Mouse (Mus musculus) embryonic facial prominence, embryonic 11.5 days (tissue): Measurements from ENCODE around the gene Dram2. TPM values are rescaled to one million over a fixed set of nuclear protein-coding genes. Genes with fewer than 3 reads are reported as not detected.

Experiments used
- ATAC-seq: fragments of 200-750 bp; cut with Nextera tagmentation; replicated peaks from 2 replicates; pipeline ENCODE4 v1.8.0; 2017; ENCODE audit warnings: low read depth; ENCODE audit not compliant: insufficient number of reproducible peaks, low FRiP score, low TSS enrichment
- DNase-seq: peaks from one replicate; pipeline ENCODE4 v3.0.0-alpha.2; 2015; ENCODE audit warnings: low spot score
- H3K27ac ChIP-seq: fragments of 300-500 bp; sonication (generic); replicated peaks from 2 replicates; pipeline ENCODE4 v1.5.1; 2014; ENCODE audit warnings: mild to moderate bottlenecking, low read depth, low read length, control low read depth
- H3K27me3 ChIP-seq: fragments of 300-500 bp; sonication (generic); 2 replicates; pipeline ENCODE4 v1.6.1; 2014; ENCODE audit warnings: mild to moderate bottlenecking, low read length, moderate library complexity, mixed read lengths; ENCODE audit not compliant: control insufficient read depth, insufficient read depth
- H3K36me3 ChIP-seq: fragments of 300-500 bp; sonication (generic); replicated peaks from 2 replicates; pipeline ENCODE4 v1.6.1; 2014; ENCODE audit warnings: low read depth, mild to moderate bottlenecking, low read length, moderate library complexity, mixed read lengths; ENCODE audit not compliant: control insufficient read depth, insufficient read depth
- H3K4me1 ChIP-seq: fragments of 300-500 bp; sonication (generic); 2 replicates; pipeline ENCODE4 v1.6.1; 2014; ENCODE audit warnings: low read length, mixed read lengths; ENCODE audit not compliant: control insufficient read depth, insufficient read depth
- H3K4me2 ChIP-seq: fragments of 300-500 bp; sonication (generic); 2 replicates; pipeline ENCODE4 v1.6.1; 2014; ENCODE audit warnings: low read depth, mild to moderate bottlenecking, control low read depth, low read length, moderate library complexity
- H3K4me3 ChIP-seq: fragments of 300-500 bp; sonication (generic); 2 replicates; pipeline ENCODE4 v1.5.1; 2014; ENCODE audit warnings: low read depth, low read length, control low read depth
- H3K9ac ChIP-seq: fragments of 300-500 bp; sonication (generic); replicated peaks from 2 replicates; pipeline ENCODE4 v1.6.1; 2014; ENCODE audit warnings: mild to moderate bottlenecking, control low read depth, low read length
- H3K9me3 ChIP-seq: fragments of 300-500 bp; sonication (generic); replicated peaks from 2 replicates; pipeline ENCODE4 v1.6.1; 2016; ENCODE audit warnings: mild to moderate bottlenecking, low read length, inconsistent platforms, mixed read lengths; ENCODE audit not compliant: control insufficient read depth
- WGBS: fragments of 180-500 bp; shearing (Covaris S2); extraction: QIAGEN DNeasy Blood & Tissue Kit; methylation state at CpG from one replicate; pipeline ENCODE4 v1.1.7; 2014; 5-methylcytosine and 5-hydroxymethylcytosine counted together
- polyA plus RNA-seq: library from polyadenylated mRNA; unstranded; fragments of >200 nt; fragmentation: Nextera tagmentation; extraction: Ambion mirVana; gene quantifications from 2 replicates; pipeline ENCODE4 v1.2.1, GENCODE M21; 2014

Dram2 gene
- polyA plus RNA-seq, 1 experiment from 2014 or later, result 40.3 TPM

- H3K27me3 ChIP-seq, result no peaks in the 10 kb centered on the region
- 90% methylated on average over 2 of the region's 2 CpGs for WGBS
- no peak overlapping the region for H3K27ac ChIP-seq
- no peak overlapping the region for H3K4me2 ChIP-seq
- ATAC-seq (no peak), DNase-seq (no peak)
- no peak overlapping the region for H3K4me3 ChIP-seq
- no peaks in the 10 kb centered on the region for H3K9me3 ChIP-seq
- H3K9ac ChIP-seq, result no peak overlapping the region
- H3K36me3 ChIP-seq, result no peaks in the 10 kb centered on the region
- no peaks in the 10 kb centered on the region for H3K4me1 ChIP-seq
Measured at GRCm38 (mm10) chr3:106533277-106533676, 14.3 kb upstream of the Dram2 start.

GRCm38 (mm10) chr3:106544721-106545316 is 2.8 kb upstream of the Dram2 start:
- Histone ChIP-seq H3K9ac (no peak overlapping the region), H3K27ac (no peak overlapping the region), H3K36me3 (no peaks in the 10 kb centered on the region), H3K4me1 (no peaks in the 10 kb centered on the region), H3K27me3 (no peaks in the 10 kb centered on the region), H3K9me3 (no peaks in the 10 kb centered on the region), H3K4me2 (no peak overlapping the region), H3K4me3 (no peak overlapping the region)
- DNase-seq (no peak), ATAC-seq (no peak)
- 85% methylated on average over 8 of the region's 8 CpGs for WGBS

- Histone ChIP-seq H3K27ac (peak overlapping the region; percentile 3; the same call in 1 of the 2 replicates), H3K4me2 (peak overlapping the region; percentile 46), H3K27me3 (no peaks in the 10 kb centered on the region), H3K9ac (peak overlapping the region; percentile 83), H3K36me3 (no peaks in the 10 kb centered on the region), H3K4me3 (peak overlapping the region; percentile 62), H3K4me1 (no peaks in the 10 kb centered on the region), H3K9me3 (no peaks in the 10 kb centered on the region)
- WGBS, result under 1% methylated on average over 27 of the region's 27 CpGs
- peak; percentile 12; the same call in 1 of the 2 replicates for ATAC-seq
- DNase-seq, result peak; percentile 37
Measured at GRCm38 (mm10) chr3:106547924-106548539, 434 bp downstream of the Dram2 start.

GRCm38 (mm10) chr3:106548971-106549370 is 1.4 kb downstream of the Dram2 start:
- H3K36me3 ChIP-seq, result no peaks in the 10 kb centered on the region
- no peak overlapping the region for H3K4me3 ChIP-seq
- no peaks in the 10 kb centered on the region for H3K4me1 ChIP-seq
- H3K27me3 ChIP-seq, result no peaks in the 10 kb centered on the region
- H3K4me2 ChIP-seq, result no peak overlapping the region
- no peak for DNase-seq
- H3K9ac ChIP-seq, result no peak overlapping the region
- no peaks in the 10 kb centered on the region for H3K9me3 ChIP-seq
- WGBS, result 42% methylated on average over 3 of the region's 3 CpGs
- ATAC-seq, result no peak
- no peak overlapping the region for H3K27ac ChIP-seq

- Histone ChIP-seq H3K4me1 (no peaks in the 10 kb centered on the region), H3K36me3 (no peaks in the 10 kb centered on the region), H3K4me2 (no peak overlapping the region), H3K4me3 (no peak overlapping the region), H3K9ac (no peak overlapping the region), H3K27me3 (no peaks in the 10 kb centered on the region), H3K9me3 (no peaks in the 10 kb centered on the region), H3K27ac (no peak overlapping the region)
- ATAC-seq (no peak), DNase-seq (no peak)
- 85% methylated on average over 5 of the region's 5 CpGs for WGBS
Measured at GRCm38 (mm10) chr3:106553411-106553810, 5.8 kb downstream of the Dram2 start.

- Histone ChIP-seq H3K9ac (no peak overlapping the region), H3K4me1 (no peaks in the 10 kb centered on the region), H3K27ac (no peak overlapping the region), H3K27me3 (no peaks in the 10 kb centered on the region), H3K36me3 (no peaks in the 10 kb centered on the region), H3K9me3 (no peaks in the 10 kb centered on the region), H3K4me2 (no peak overlapping the region), H3K4me3 (no peak overlapping the region)
- WGBS, result 89% methylated on average over 3 of the region's 3 CpGs
- no peak for DNase-seq
- ATAC-seq, result no peak
Measured at GRCm38 (mm10) chr3:106555743-106556250, 8.2 kb downstream of the Dram2 start.

GRCm38 (mm10) chr3:106558271-106558670 is 10.7 kb downstream of the Dram2 start:
- Histone ChIP-seq H3K4me2 (no peak overlapping the region), H3K9me3 (no peaks in the 10 kb centered on the region), H3K4me1 (no peaks in the 10 kb centered on the region), H3K4me3 (no peak overlapping the region), H3K27me3 (no peaks in the 10 kb centered on the region), H3K27ac (no peak overlapping the region), H3K9ac (no peak overlapping the region), H3K36me3 (no peaks in the 10 kb centered on the region)
- ATAC-seq (no peak), DNase-seq (no peak)

GRCm38 (mm10) chr3:106565876-106566275 is 18.3 kb downstream of the Dram2 start:
- Histone ChIP-seq H3K27ac (no peak overlapping the region), H3K36me3 (no peaks in the 10 kb centered on the region), H3K4me1 (no peaks in the 10 kb centered on the region), H3K9ac (no peak overlapping the region), H3K9me3 (no peaks in the 10 kb centered on the region), H3K27me3 (no peaks in the 10 kb centered on the region), H3K4me2 (no peak overlapping the region), H3K4me3 (no peak overlapping the region)
- WGBS, result 95% methylated on average over 3 of the region's 3 CpGs
- ATAC-seq (no peak), DNase-seq (no peak)
